Mouse (Mus musculus) G1E (cell line): ENCODE measurements around the gene Hbb-y. TPM values are rescaled to one million over a fixed set of nuclear protein-coding genes. Genes with fewer than 3 reads are reported as not detected.
"Not testable (repeated sequence)": the region's sequence is repeated elsewhere in the genome, so short reads cannot be mapped to it uniquely, and the experiment has no call there.

Experiments used
- ATAC-seq: 2 replicates; pipeline ENCODE4 v1.8.0; 2016; ENCODE audit warnings: mild to moderate bottlenecking; ENCODE audit not compliant: insufficient number of reproducible peaks, poor library complexity, low FRiP score, severe bottlenecking; ENCODE audit errors: extremely low read depth
- DNase-seq: peaks from one replicate; pipeline ENCODE4 v3.0.0; 2012; ENCODE audit warnings: low spot score
- H3K27me3 ChIP-seq: 2 replicates; pipeline ENCODE4 v1.6.1; 2012; ENCODE audit warnings: mild to moderate bottlenecking, low read length, inconsistent platforms; ENCODE audit not compliant: insufficient read depth
- H3K36me3 ChIP-seq: replicated peaks from 2 replicates; pipeline ENCODE3; 2012; ENCODE audit warnings: mild to moderate bottlenecking, inconsistent platforms
- H3K4me1 ChIP-seq: 2 replicates; pipeline ENCODE4 v1.6.1; 2012; ENCODE audit warnings: low read depth, low read length, inconsistent platforms, mixed read lengths; ENCODE audit not compliant: insufficient read depth
- H3K4me3 ChIP-seq: 2 replicates; pipeline ENCODE4 v1.5.1; 2012; ENCODE audit warnings: low read depth, mild to moderate bottlenecking, inconsistent platforms, low read length, moderate library complexity, mixed read lengths
- H3K9me3 ChIP-seq: replicated peaks from 2 replicates; pipeline ENCODE4 v1.6.1; 2012; ENCODE audit warnings: inconsistent platforms
- CTCF ChIP-seq: IDR thresholded peaks from 2 replicates; pipeline ENCODE4 v1.5.1; 2012; ENCODE audit warnings: low read depth, low read length, inconsistent platforms, mixed read lengths
- GATA1 ChIP-seq: IDR thresholded peaks from 2 replicates; pipeline ENCODE4 v1.6.1; 2012; ENCODE audit warnings: borderline replicate concordance, low read length, inconsistent platforms, mixed read lengths
- GATA2 ChIP-seq: IDR thresholded peaks from 2 replicates; pipeline ENCODE4 v1.6.1; 2012; ENCODE audit warnings: low read depth, low read length, inconsistent platforms, borderline replicate concordance
- POLR2AphosphoS5 ChIP-seq: IDR thresholded peaks from 2 replicates; pipeline ENCODE4 v1.6.1; 2012; ENCODE audit warnings: low read depth, low read length, inconsistent platforms; ENCODE audit not compliant: insufficient replicate concordance
- TAL1 ChIP-seq: conservative IDR thresholded peaks from 2 replicates; pipeline ENCODE4 v1.6.1; 2012; ENCODE audit warnings: low read depth, low read length, inconsistent platforms, mixed read lengths
- polyA plus RNA-seq: library from polyadenylated mRNA; stranded (reverse); fragments of >175 nt; gene quantifications from 2 replicates; pipeline ENCODE4 v1.2.3, GENCODE M21; 2012
- total RNA-seq, 2 experiments: library from RNA; stranded (forward) in 1 of 2; stranded (reverse) in 1 of 2; fragments of 200-1000 nt in 1 of 2; fragments of >200 nt in 1 of 2; fragmentation: Nextera tagmentation in 1 of 2; gene quantifications; 2 replicates each; pipeline ENCODE4 v1.2.3; 2014 to 2017

Hbb-y gene
- total and polyA plus RNA-seq, 3 experiments, result not detected

GRCm38 (mm10) chr7:103810746-103811145 lies 42.3 kb downstream of the Hbb-y start:
- ATAC-seq, result no peak
- Histone ChIP-seq H3K27me3 (no peaks in the 10 kb centered on the region), H3K4me1 (peaks cover 41% of the 10 kb centered on the region), H3K9me3 (no peaks in the 10 kb centered on the region), H3K36me3 (no peaks in the 10 kb centered on the region), H3K4me3 (no peak overlapping the region)
- TF ChIP-seq GATA1 (no peak), CTCF (no peak), GATA2 (no peak), TAL1 (no peak), POLR2AphosphoS5 (no peak)
- DNase-seq, result no peak

GRCm38 (mm10) chr7:103810296-103810695 lies 42.7 kb downstream of the Hbb-y start:
- DNase-seq (no peak), ATAC-seq (no peak)
- Histone ChIP-seq H3K36me3 (no peaks in the 10 kb centered on the region), H3K9me3 (no peaks in the 10 kb centered on the region), H3K27me3 (no peaks in the 10 kb centered on the region), H3K4me3 (no peak overlapping the region), H3K4me1 (peaks cover 41% of the 10 kb centered on the region)
- TF ChIP-seq TAL1, result no peak
- no peak for TF ChIP-seq GATA1
- TF ChIP-seq CTCF, result no peak
- no peak for TF ChIP-seq POLR2AphosphoS5
- no peak for TF ChIP-seq GATA2

DNA sequence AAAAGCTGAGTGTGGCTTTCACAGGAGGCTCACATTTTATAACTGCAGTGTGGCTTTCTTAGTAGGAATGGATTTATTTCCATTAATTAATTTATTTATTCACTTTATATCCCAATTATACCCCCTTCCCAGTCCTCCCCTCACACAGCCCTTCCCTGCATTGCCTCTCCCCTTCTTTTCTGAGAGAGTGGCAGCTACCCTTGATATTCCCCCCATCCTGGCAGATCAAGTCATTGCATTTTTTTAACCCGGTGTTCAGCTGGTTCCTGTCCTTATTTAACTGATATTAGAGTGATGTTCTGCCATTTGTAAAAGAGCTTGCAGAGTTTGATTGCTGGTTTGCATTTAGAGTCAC lies 43.2 kb downstream of the Hbb-y start:
- H3K36me3 ChIP-seq, result no peaks in the 10 kb centered on the region
- H3K4me1 ChIP-seq, result peaks cover 38% of the 10 kb centered on the region
- no peaks in the 10 kb centered on the region for H3K27me3 ChIP-seq
- H3K4me3 ChIP-seq, result no peak overlapping the region; the same call in 1 of the 2 replicates
- ATAC-seq (no peak), DNase-seq (no peak)
- no peaks in the 10 kb centered on the region for H3K9me3 ChIP-seq
- TF ChIP-seq POLR2AphosphoS5 (no peak), CTCF (no peak), GATA2 (no peak), GATA1 (no peak), TAL1 (no peak)

DNA sequence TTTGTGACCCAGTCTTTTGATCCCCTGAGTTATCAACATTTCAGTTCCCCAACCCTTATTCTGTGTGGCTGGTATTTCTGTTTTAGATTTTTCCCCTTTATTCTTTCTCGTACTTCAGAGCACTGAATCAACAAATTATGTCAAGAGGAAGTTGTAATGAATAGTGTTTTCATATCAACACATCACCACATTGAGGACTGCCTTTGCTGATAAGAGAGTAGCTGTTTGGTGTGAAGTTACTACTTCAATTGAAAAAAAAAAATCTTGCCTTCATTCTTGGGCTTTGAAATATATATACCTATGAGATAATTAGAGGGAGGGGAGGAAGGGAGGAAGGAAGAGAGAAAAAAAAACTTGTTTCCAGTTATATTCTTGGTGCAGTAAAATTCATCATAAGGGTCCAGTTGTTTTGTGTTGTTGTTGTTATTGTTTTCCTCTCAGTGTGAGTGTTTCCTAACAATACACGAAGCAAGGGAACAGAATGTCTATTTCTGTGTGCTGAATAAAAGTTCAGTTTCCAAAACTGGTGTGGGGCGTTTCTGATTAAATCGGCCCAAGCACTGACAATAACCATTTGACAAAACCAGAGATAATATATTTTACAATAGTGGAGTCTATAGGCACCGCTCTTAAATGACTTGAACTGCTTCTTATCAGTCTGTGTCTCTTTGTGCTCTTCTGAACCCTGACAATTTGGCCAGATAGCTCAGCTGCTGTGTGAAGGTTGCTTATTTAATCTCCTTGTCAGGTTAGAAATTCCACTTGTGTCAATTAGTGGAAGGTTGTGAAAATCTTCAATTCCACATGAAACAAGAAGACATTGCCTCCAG lies 43.8 kb downstream of the Hbb-y start:
- DNase-seq (no peak), ATAC-seq (peak; percentile 69)
- TF ChIP-seq GATA1 (no peak), CTCF (no peak), POLR2AphosphoS5 (no peak), TAL1 (peak; percentile 80)
- Histone ChIP-seq H3K4me1 (peaks cover 36% of the 10 kb centered on the region), H3K4me3 (no peak overlapping the region; the same call in 1 of the 2 replicates), H3K27me3 (no peaks in the 10 kb centered on the region), H3K9me3 (no peaks in the 10 kb centered on the region), H3K36me3 (no peaks in the 10 kb centered on the region)

- H3K27me3 ChIP-seq, H3K9me3 ChIP-seq, DNase-seq, H3K4me3 ChIP-seq, ATAC-seq, H3K36me3 ChIP-seq: not testable (repeated sequence)
- H3K4me1 ChIP-seq, result peaks cover 30% of the 10 kb centered on the region
Measured at GRCm38 (mm10) chr7:103808120-103808519, 44.9 kb downstream of the Hbb-y start.

GRCm38 (mm10) chr7:103806856-103807255 lies 46.2 kb downstream of the Hbb-y start:
- no peaks in the 10 kb centered on the region for H3K9me3 ChIP-seq
- ATAC-seq, result no peak
- TF ChIP-seq GATA2 (no peak), CTCF (peak; percentile 47; the same call in 1 of the 2 replicates), POLR2AphosphoS5 (no peak)
- H3K36me3 ChIP-seq, result no peaks in the 10 kb centered on the region
- H3K4me1 ChIP-seq, result peaks cover 27% of the 10 kb centered on the region
- H3K27me3 ChIP-seq, result no peaks in the 10 kb centered on the region
- H3K4me3 ChIP-seq, result no peak overlapping the region
- DNase-seq, result no peak

Other genes starting within 250 kb of the Hbb-y start
Only the 20 nearest of the 31 such genes appear.
- gene Olfr243, start 138.5 kb downstream of the Hbb-y start, total RNA-seq (2014; fragmentation: Nextera tagmentation), result not detected in 2 replicates
- gene Olfr243, start 138.5 kb downstream of the Hbb-y start, total RNA-seq (2017), result not detected in 2 replicates
- gene Olfr243, start 138.5 kb downstream of the Hbb-y start, polyA plus RNA-seq, result not detected in 2 replicates
- not detected in 2 replicates for gene Olfr628, start 122.8 kb downstream of the Hbb-y start, total RNA-seq (2014; fragmentation: Nextera tagmentation)
- gene Olfr628, start 122.8 kb downstream of the Hbb-y start, total RNA-seq (2017), result 0.33 TPM in 1 of 2 replicates, not detected in the other
- not detected in 2 replicates for gene Olfr628, start 122.8 kb downstream of the Hbb-y start, polyA plus RNA-seq
- not detected in 2 replicates for gene Olfr629, start 108.3 kb downstream of the Hbb-y start, total RNA-seq (2014; fragmentation: Nextera tagmentation)
- gene Olfr629, start 108.3 kb downstream of the Hbb-y start, total RNA-seq (2017), result 0.16 TPM in 1 of 2 replicates, not detected in the other
- not detected in 2 replicates for gene Olfr629, start 108.3 kb downstream of the Hbb-y start, polyA plus RNA-seq
- not detected in 2 replicates for gene Olfr630, start 95.9 kb downstream of the Hbb-y start, total RNA-seq (2014; fragmentation: Nextera tagmentation)
- gene Olfr630, start 95.9 kb downstream of the Hbb-y start, total RNA-seq (2017), result 0.11 TPM in 1 of 2 replicates, not detected in the other
- gene Olfr630, start 95.9 kb downstream of the Hbb-y start, polyA plus RNA-seq, result not detected in 2 replicates
- gene Olfr69, start 81.6 kb downstream of the Hbb-y start, total RNA-seq (2014; fragmentation: Nextera tagmentation), result not detected in 2 replicates
- gene Olfr69, start 81.6 kb downstream of the Hbb-y start, total RNA-seq (2017), result not detected in 2 replicates
- not detected in 2 replicates for gene Olfr69, start 81.6 kb downstream of the Hbb-y start, polyA plus RNA-seq
- not detected in 2 replicates for gene Olfr68, start 73.5 kb downstream of the Hbb-y start, total RNA-seq (2014; fragmentation: Nextera tagmentation)
- 0.06 and 0.22 TPM in 2 replicates for gene Olfr68, start 73.5 kb downstream of the Hbb-y start, total RNA-seq (2017)
- not detected in 2 replicates for gene Olfr68, start 73.5 kb downstream of the Hbb-y start, polyA plus RNA-seq
- not detected in 2 replicates for gene Olfr67, start 61.4 kb downstream of the Hbb-y start, total RNA-seq (2014; fragmentation: Nextera tagmentation)
- gene Olfr67, start 61.4 kb downstream of the Hbb-y start, total RNA-seq (2017), result not detected in 2 replicates
- gene Olfr67, start 61.4 kb downstream of the Hbb-y start, polyA plus RNA-seq, result 0.01 TPM in 1 of 2 replicates, not detected in the other
- gene Hbb-bt, start 39.2 kb downstream of the Hbb-y start, total RNA-seq (2014; fragmentation: Nextera tagmentation), result 14.8 and 396 TPM in 2 replicates
- 3.3 and 7.8 TPM in 2 replicates for gene Hbb-bt, start 39.2 kb downstream of the Hbb-y start, total RNA-seq (2017)
- gene Hbb-bt, start 39.2 kb downstream of the Hbb-y start, polyA plus RNA-seq, result 27.9 and 40.4 TPM in 2 replicates
- gene Hbb-bs, start 25.1 kb downstream of the Hbb-y start, total RNA-seq (2014; fragmentation: Nextera tagmentation), result 153 and 3,173 TPM in 2 replicates
- 10.4 and 23.5 TPM in 2 replicates for gene Hbb-bs, start 25.1 kb downstream of the Hbb-y start, total RNA-seq (2017)
- gene Hbb-bs, start 25.1 kb downstream of the Hbb-y start, polyA plus RNA-seq, result 137 and 158 TPM in 2 replicates
- gene Hbb-bh2, start 12.7 kb downstream of the Hbb-y start, total RNA-seq (2014; fragmentation: Nextera tagmentation), result not detected in 2 replicates
- gene Hbb-bh2, start 12.7 kb downstream of the Hbb-y start, total RNA-seq (2017), result not detected in 2 replicates
- gene Hbb-bh2, start 12.7 kb downstream of the Hbb-y start, polyA plus RNA-seq, result not detected in 2 replicates
- gene Hbb-bh1, start 10.1 kb downstream of the Hbb-y start, total RNA-seq (2014; fragmentation: Nextera tagmentation), result 1.6 TPM in 1 of 2 replicates, not detected in the other
- 0.41 TPM in 1 of 2 replicates, not detected in the other for gene Hbb-bh1, start 10.1 kb downstream of the Hbb-y start, total RNA-seq (2017)
- not detected in 2 replicates for gene Hbb-bh1, start 10.1 kb downstream of the Hbb-y start, polyA plus RNA-seq
- gene Olfr66, start 33.0 kb upstream of the Hbb-y start, total RNA-seq (2014; fragmentation: Nextera tagmentation), result not detected in 2 replicates
- 0.12 TPM in 1 of 2 replicates, not detected in the other for gene Olfr66, start 33.0 kb upstream of the Hbb-y start, total RNA-seq (2017)
- gene Olfr66, start 33.0 kb upstream of the Hbb-y start, polyA plus RNA-seq, result not detected in 2 replicates
- not detected in 2 replicates for gene Olfr64, start 41.3 kb upstream of the Hbb-y start, total RNA-seq (2014; fragmentation: Nextera tagmentation)
- 0.05 TPM in 1 of 2 replicates, not detected in the other for gene Olfr64, start 41.3 kb upstream of the Hbb-y start, total RNA-seq (2017)
- not detected in 2 replicates for gene Olfr64, start 41.3 kb upstream of the Hbb-y start, polyA plus RNA-seq
- not detected in 2 replicates for gene Olfr65, start 50.3 kb upstream of the Hbb-y start, total RNA-seq (2014; fragmentation: Nextera tagmentation)
- gene Olfr65, start 50.3 kb upstream of the Hbb-y start, total RNA-seq (2017), result not detected in 2 replicates
- not detected in 2 replicates for gene Olfr65, start 50.3 kb upstream of the Hbb-y start, polyA plus RNA-seq
- not detected in 2 replicates for gene Olfr631, start 75.6 kb upstream of the Hbb-y start, total RNA-seq (2014; fragmentation: Nextera tagmentation)
- 0.33 TPM in 1 of 2 replicates, not detected in the other for gene Olfr631, start 75.6 kb upstream of the Hbb-y start, total RNA-seq (2017)
- not detected in 2 replicates for gene Olfr631, start 75.6 kb upstream of the Hbb-y start, polyA plus RNA-seq
- gene Olfr632, start 81.1 kb upstream of the Hbb-y start, total RNA-seq (2014; fragmentation: Nextera tagmentation), result not detected in 2 replicates
- gene Olfr632, start 81.1 kb upstream of the Hbb-y start, total RNA-seq (2017), result 0.16 TPM in 1 of 2 replicates, not detected in the other
- not detected in 2 replicates for gene Olfr632, start 81.1 kb upstream of the Hbb-y start, polyA plus RNA-seq
- gene Olfr633, start 91.2 kb upstream of the Hbb-y start, total RNA-seq (2014; fragmentation: Nextera tagmentation), result not detected in 2 replicates
- 0.11 and 0.35 TPM in 2 replicates for gene Olfr633, start 91.2 kb upstream of the Hbb-y start, total RNA-seq (2017)
- not detected in 2 replicates for gene Olfr633, start 91.2 kb upstream of the Hbb-y start, polyA plus RNA-seq
- not detected in 2 replicates for gene Olfr635, start 117.9 kb upstream of the Hbb-y start, total RNA-seq (2014; fragmentation: Nextera tagmentation)
- gene Olfr635, start 117.9 kb upstream of the Hbb-y start, total RNA-seq (2017), result 0.12 and 0.33 TPM in 2 replicates
- gene Olfr635, start 117.9 kb upstream of the Hbb-y start, polyA plus RNA-seq, result not detected in 2 replicates
- gene Olfr638, start 145.5 kb upstream of the Hbb-y start, total RNA-seq (2014; fragmentation: Nextera tagmentation), result not detected in 2 replicates
- not detected in 2 replicates for gene Olfr638, start 145.5 kb upstream of the Hbb-y start, total RNA-seq (2017)
- not detected in 2 replicates for gene Olfr638, start 145.5 kb upstream of the Hbb-y start, polyA plus RNA-seq
- not detected in 2 replicates for gene Olfr639, start 164.1 kb upstream of the Hbb-y start, total RNA-seq (2014; fragmentation: Nextera tagmentation)
- 0.17 and 0.22 TPM in 2 replicates for gene Olfr639, start 164.1 kb upstream of the Hbb-y start, total RNA-seq (2017)
- not detected in 2 replicates for gene Olfr639, start 164.1 kb upstream of the Hbb-y start, polyA plus RNA-seq